In genomic region chr14:14354511-14355359, GRCm38 (mm10) we compare ENCODE assay signal across 15 mouse cellular contexts. TPM values are rescaled to one million over a fixed set of nuclear protein-coding genes. Genes with fewer than 3 reads are reported as not detected.
DNase-seq lines count a peak whose midpoint lies in the region; ATAC-seq and TF ChIP-seq lines count a peak whose summit lies in the region.
"Had no signal": no experiment of that assay in that cellular context is flagged by ENCODE, and none has a peak within 500 bp of the region (broad histone marks: within the 10 kb centered on the region; RNA-seq: fewer than 3 reads in every experiment).

No protein-coding gene starts in this region.

- no peaks in the 10 kb centered on the region for H3K27me3 ChIP-seq in hindbrain, embryonic 12.5 days
- H3K27me3 ChIP-seq in hindbrain, embryonic 10.5 days (ENCODE audit: insufficient read depth, poor library complexity, severe bottlenecking): no peaks in the 10 kb centered on the region
- no peaks in the 10 kb centered on the region for H3K27me3 ChIP-seq in limb, embryonic 11.5 days (ENCODE audit: control insufficient read depth, insufficient read depth, low read length)
- H3K27me3 ChIP-seq: hindbrain, embryonic 15.5 days had no signal

- peak; percentile 71 for ATAC-seq in hindbrain, embryonic 12.5 days (ENCODE audit: low FRiP score)
- ATAC-seq in limb, embryonic 11.5 days (ENCODE audit: insufficient number of reproducible peaks, low FRiP score, low TSS enrichment, low read depth): peak; percentile 11; the same call in 1 of the 2 replicates

- no peak for TF ChIP-seq POLR2A in brain, embryonic 14.5 days (IDR thresholded peaks at IDR 0.05; ENCODE audit: borderline replicate concordance, extremely low read depth, insufficient read depth, insufficient read length, poor library complexity, severe bottlenecking)

- intact Hi-C loops in heart, postnatal 14 days (cut with DNase I): no loop called here

- no peak overlapping the region for H3K4me2 ChIP-seq in hindbrain, embryonic 12.5 days (replicated peaks)
- H3K4me2 ChIP-seq in limb, embryonic 11.5 days (ENCODE audit: low read depth, severe bottlenecking): no peak overlapping the region
- H3K4me2 ChIP-seq: hindbrain, embryonic 15.5 days had no signal

- DNase-seq in hindbrain, embryonic 10.5 days (ENCODE audit: low spot score): no peak
- peak; percentile 31 to 34 for DNase-seq in B cell, adult 2 months
- peak; percentile 67 for DNase-seq in brain, embryonic 14.5 days (ENCODE audit: low read depth)
- DNase-seq in limb, embryonic 11.5 days (ENCODE audit: low spot score): no peak
- DNase-seq in ovary, postnatal 14 days (ENCODE audit: low spot score): no peak
- no peak for DNase-seq in heart, postnatal 14 days
- DNase-seq in spleen, postnatal 14 days (ENCODE audit: low spot score in 2 of 2): no peak
- DNase-seq: adrenal gland, adult 8-10 months; cerebellum, adult 9-11 months; lung, postnatal 36 days; right cerebral cortex, postnatal 25 days had no signal

- whole genome bisulfite sequencing in hindbrain, embryonic 12.5 days: 68% methylated on average over 13 of the region's 13 CpGs
- 94% methylated on average over 13 of the region's 13 CpGs for WGBS in hindbrain, embryonic 10.5 days
- 96% methylated on average over 13 of the region's 13 CpGs for WGBS in limb, embryonic 11.5 days

- H3K9me3 ChIP-seq in hindbrain, embryonic 12.5 days (replicated peaks): peaks cover 27% of the 10 kb centered on the region
- peaks cover 49% of the 10 kb centered on the region for H3K9me3 ChIP-seq in hindbrain, embryonic 10.5 days
- H3K9me3 ChIP-seq in limb, embryonic 11.5 days (ENCODE audit: control insufficient read depth, low read length): peaks cover 21% of the 10 kb centered on the region; the same call in 1 of the 2 replicates
- H3K9me3 ChIP-seq: hindbrain, embryonic 15.5 days had no signal

- no peaks in the 10 kb centered on the region for H3K4me1 ChIP-seq in hindbrain, embryonic 12.5 days
- H3K4me1 ChIP-seq in hindbrain, embryonic 10.5 days (replicated peaks): no peaks in the 10 kb centered on the region
- no peaks in the 10 kb centered on the region for H3K4me1 ChIP-seq in limb, embryonic 11.5 days (ENCODE audit: control insufficient read depth, insufficient read depth, low read length)
- H3K4me1 ChIP-seq: hindbrain, embryonic 15.5 days had no signal

- no peak for TF ChIP-seq CTCF in brain, embryonic 14.5 days (IDR thresholded peaks at IDR 0.05; ENCODE audit: borderline replicate concordance, extremely low read depth, insufficient read depth, insufficient read length)

- 0 out of 2 replicates have a peak overlapping the region, but pooled peaks have one; percentile 49 for H3K27ac ChIP-seq in hindbrain, embryonic 12.5 days
- H3K27ac ChIP-seq in hindbrain, embryonic 10.5 days: no peak overlapping the region
- H3K27ac ChIP-seq in limb, embryonic 11.5 days (replicated peaks; ENCODE audit: low read depth, low read length): no peak overlapping the region
- H3K27ac ChIP-seq: hindbrain, embryonic 15.5 days had no signal

- H3K36me3 ChIP-seq in hindbrain, embryonic 12.5 days: no peaks in the 10 kb centered on the region
- peaks cover 19% of the 10 kb centered on the region for H3K36me3 ChIP-seq in hindbrain, embryonic 10.5 days
- 0 out of 2 replicates have a peak, but pooled peaks cover 3% of the 10 kb centered on the region for H3K36me3 ChIP-seq in limb, embryonic 11.5 days (ENCODE audit: control insufficient read depth, insufficient read depth, low read length)
- H3K36me3 ChIP-seq: hindbrain, embryonic 15.5 days had no signal

- no peak overlapping the region for H3K9ac ChIP-seq in hindbrain, embryonic 12.5 days
- no peak overlapping the region for H3K9ac ChIP-seq in limb, embryonic 11.5 days (ENCODE audit: low read length)
- H3K9ac ChIP-seq: hindbrain, embryonic 15.5 days had no signal

- no peak overlapping the region for H3K4me3 ChIP-seq in hindbrain, embryonic 12.5 days
- no peak overlapping the region for H3K4me3 ChIP-seq in hindbrain, embryonic 10.5 days
- no peak overlapping the region for H3K4me3 ChIP-seq in limb, embryonic 11.5 days (ENCODE audit: low read depth, low read length)
- H3K4me3 ChIP-seq: hindbrain, embryonic 15.5 days had no signal

RNA-seq across cellular contexts. Expression of gene Il3ra, which starts 8.7 kb away (rescaled TPM):
- polyA plus RNA-seq in hindbrain, embryonic 12.5 days (2016; fragmentation: Nextera tagmentation; extraction: Ambion mirVana): 2.8 and 3.7 TPM in 2 replicates
- 2.1 and 5.2 TPM in 2 replicates for polyA plus RNA-seq in hindbrain, embryonic 10.5 days (2016; fragmentation: Nextera tagmentation; extraction: Ambion mirVana)
- 12.5 and 15.9 TPM in 2 replicates for polyA plus RNA-seq in brain, embryonic 14.5 days (2012; rRNA removed)
- polyA plus RNA-seq in limb, embryonic 11.5 days (2014; fragmentation: Nextera tagmentation; extraction: Ambion mirVana): 3.1 and 3.6 TPM in 2 replicates
- 1 to 10 TPM; 5.4 to 7.4 TPM for total RNA-seq in heart, postnatal 14 days (2021)

RNA-seq across cellular contexts. Expression of gene Olfr31, which starts 32.1 kb away (rescaled TPM):
- not detected in 2 replicates for polyA plus RNA-seq in hindbrain, embryonic 12.5 days (2016; fragmentation: Nextera tagmentation; extraction: Ambion mirVana)
- polyA plus RNA-seq in hindbrain, embryonic 10.5 days (2016; fragmentation: Nextera tagmentation; extraction: Ambion mirVana): not detected in 2 replicates
- not detected in 2 replicates for polyA plus RNA-seq in brain, embryonic 14.5 days (2012; rRNA removed)
- not detected in 2 replicates for polyA plus RNA-seq in limb, embryonic 11.5 days (2014; fragmentation: Nextera tagmentation; extraction: Ambion mirVana)
- not detected for total RNA-seq in heart, postnatal 14 days (2021)
- total RNA-seq: adrenal gland, adult 8-10 months; left cerebral cortex, adult 18-20 months had no signal
- polyA plus RNA-seq: G1E had no signal

RNA-seq across cellular contexts. Expression of gene Olfr721-ps1, which starts 46.4 kb away (rescaled TPM):
- polyA plus RNA-seq in hindbrain, embryonic 12.5 days (2016; fragmentation: Nextera tagmentation; extraction: Ambion mirVana): not detected in 2 replicates
- polyA plus RNA-seq in hindbrain, embryonic 10.5 days (2016; fragmentation: Nextera tagmentation; extraction: Ambion mirVana): not detected in 2 replicates
- polyA plus RNA-seq in brain, embryonic 14.5 days (2012; rRNA removed): not detected in 2 replicates
- not detected in 2 replicates for polyA plus RNA-seq in limb, embryonic 11.5 days (2014; fragmentation: Nextera tagmentation; extraction: Ambion mirVana)
- total RNA-seq in heart, postnatal 14 days (2021): not detected
- total RNA-seq: adrenal gland, adult 8-10 months; left cerebral cortex, adult 18-20 months had no signal
- polyA plus RNA-seq: G1E; hindbrain, embryonic 15.5 days had no signal

Comparison
In these comparisons a context has a peak if more than half of its experiments do, and no peak if none do; other contexts are left out.
1. DNase-seq: peak in B cell, adult 2 months (2 of 2) and brain, embryonic 14.5 days (single experiment); none in hindbrain, embryonic 10.5 days (single experiment), limb, embryonic 11.5 days (single experiment), ovary, postnatal 14 days (single experiment), heart, postnatal 14 days (0 of 2) and spleen, postnatal 14 days (0 of 2).